Mouse (Mus musculus): ENCODE measurements at regions not wholly inside any gene's neighbourhood (a gene's known extent, or its start where the extent isn't known, plus 50 kb on each side); places are given as distances from the start of the nearest gene placed in this dataset.

DNA sequence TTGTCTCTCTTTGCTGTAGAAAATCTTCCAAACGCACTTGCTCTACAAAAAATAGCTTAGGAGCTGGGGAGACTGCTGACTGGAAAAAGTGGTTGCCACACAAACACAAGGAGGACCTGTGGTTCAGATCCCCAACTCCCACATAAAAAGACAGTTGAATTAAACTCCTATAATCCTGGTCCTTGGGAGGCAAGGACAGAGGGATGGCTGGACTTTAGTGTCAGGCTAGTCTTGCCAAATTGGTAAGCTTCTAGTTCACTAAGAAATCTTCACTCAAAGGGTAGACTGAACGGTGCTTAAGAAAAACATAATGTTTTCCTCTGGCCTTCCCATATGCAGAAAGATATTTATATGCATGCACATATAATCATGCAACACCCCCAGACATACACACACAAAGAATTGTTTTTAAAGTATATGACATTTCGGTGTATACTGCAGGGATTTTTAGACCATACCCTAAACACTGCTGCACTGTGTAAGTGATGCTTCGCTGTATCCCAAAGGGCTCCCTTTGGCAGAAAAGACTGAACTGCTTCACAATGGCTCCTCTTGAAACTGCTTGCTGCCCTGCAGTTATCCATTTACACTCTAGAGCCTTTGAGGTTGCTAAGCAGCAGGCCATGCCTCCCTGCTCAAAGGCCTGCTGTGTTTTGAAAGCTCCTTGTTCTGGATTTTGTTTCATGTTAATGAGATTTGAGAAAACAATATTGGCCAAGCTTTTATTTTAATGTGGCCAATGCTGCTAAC lies 1299.3 kb downstream of the Zfp704 start:
- no peak for DNase-seq (ENCODE audit: extremely low spot score in 1 of 2, low spot score in 2 of 2)
- intact Hi-C loops (cut with DNase I), result no loop called here
- no peak overlapping the region for H3K27ac ChIP-seq
- H3K4me3 ChIP-seq, result no peak overlapping the region
- no peak for TF ChIP-seq CTCF (IDR thresholded peaks at IDR 0.05)

DNA sequence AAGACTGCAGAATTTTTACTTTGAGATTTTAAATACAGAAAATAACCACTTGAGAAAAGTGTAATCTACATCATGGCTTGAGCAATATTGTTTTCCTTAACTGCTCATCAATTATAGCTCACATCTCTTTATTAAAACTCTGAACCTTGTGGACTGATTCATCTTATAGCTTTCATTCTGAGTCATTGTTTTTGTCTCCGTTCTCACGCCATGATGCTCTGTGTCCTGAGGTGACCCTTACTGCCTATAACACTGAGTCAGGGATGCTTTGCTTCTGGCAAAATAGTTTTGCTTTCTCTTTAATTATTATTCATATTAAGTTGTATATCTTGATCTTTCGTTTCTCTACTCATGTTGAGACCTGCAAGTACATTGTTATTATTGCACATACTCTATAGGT lies 1302.6 kb downstream of the Zfp704 start:
- H3K4me3 ChIP-seq, result no peak overlapping the region
- no peak for TF ChIP-seq CTCF (IDR thresholded peaks at IDR 0.05)
- no peak for DNase-seq (ENCODE audit: extremely low spot score in 1 of 2, low spot score in 2 of 2)
- intact Hi-C loops (cut with DNase I), result no loop called here
- no peak overlapping the region for H3K27ac ChIP-seq

DNA sequence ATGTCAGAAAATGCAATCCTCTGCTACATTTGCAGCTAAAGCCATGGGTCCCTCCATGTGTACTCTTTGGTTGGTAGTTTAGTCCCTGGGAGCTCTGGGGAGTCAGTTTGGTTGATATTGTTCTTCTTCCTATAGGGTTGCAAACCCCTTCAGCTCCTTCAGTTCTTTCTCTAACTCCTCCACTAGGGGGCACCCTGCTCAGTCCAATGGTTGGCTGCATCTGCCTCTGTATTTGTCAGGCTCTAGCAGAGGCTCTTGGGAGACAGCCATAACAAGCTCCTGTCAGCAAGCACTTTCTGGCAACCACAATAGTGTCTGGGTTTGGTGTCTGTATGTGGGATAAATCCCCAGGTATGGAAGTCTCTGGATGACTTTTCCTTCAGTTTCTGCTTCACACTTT lies 1305.1 kb downstream of the Zfp704 start:
- no peak for DNase-seq (ENCODE audit: extremely low spot score in 1 of 2, low spot score in 2 of 2)
- TF ChIP-seq CTCF (IDR thresholded peaks at IDR 0.05), result peak; percentile 34
- intact Hi-C loops (cut with DNase I), result no loop called here
- Histone ChIP-seq H3K27ac (no peak overlapping the region), H3K4me3 (no peak overlapping the region)

DNA sequence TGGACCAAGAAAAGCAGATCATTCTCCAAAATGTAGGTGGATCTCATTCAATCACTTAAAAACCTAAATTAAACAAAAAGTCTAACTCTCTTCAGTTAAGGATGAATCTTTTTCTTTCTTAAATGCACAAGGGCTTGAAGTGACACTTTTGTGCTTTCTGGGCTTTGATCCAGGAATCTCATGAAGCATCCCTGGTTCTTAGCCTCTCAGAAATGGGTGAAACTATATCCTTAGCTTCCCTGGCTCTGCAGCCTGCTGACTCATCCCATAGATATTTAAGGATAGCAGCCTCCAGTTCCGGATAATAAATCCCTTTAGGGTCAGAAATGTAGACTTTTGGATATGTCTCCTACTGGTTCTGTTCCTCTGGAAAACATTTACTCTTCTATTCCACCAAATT lies 1316.8 kb downstream of the Zfp704 start:
- TF ChIP-seq CTCF (IDR thresholded peaks at IDR 0.05), result no peak
- Histone ChIP-seq H3K4me3 (no peak overlapping the region), H3K27ac (no peak overlapping the region; the same call in 1 of the 2 replicates)
- intact Hi-C loops (cut with DNase I), result loop anchor here (5.0 kb wide), 1 partner anchor 219 kb away; no protein-coding TSS in a partner anchor
- peak; percentile 11 to 12 for DNase-seq (ENCODE audit: extremely low spot score in 1 of 2, low spot score in 2 of 2)

DNA sequence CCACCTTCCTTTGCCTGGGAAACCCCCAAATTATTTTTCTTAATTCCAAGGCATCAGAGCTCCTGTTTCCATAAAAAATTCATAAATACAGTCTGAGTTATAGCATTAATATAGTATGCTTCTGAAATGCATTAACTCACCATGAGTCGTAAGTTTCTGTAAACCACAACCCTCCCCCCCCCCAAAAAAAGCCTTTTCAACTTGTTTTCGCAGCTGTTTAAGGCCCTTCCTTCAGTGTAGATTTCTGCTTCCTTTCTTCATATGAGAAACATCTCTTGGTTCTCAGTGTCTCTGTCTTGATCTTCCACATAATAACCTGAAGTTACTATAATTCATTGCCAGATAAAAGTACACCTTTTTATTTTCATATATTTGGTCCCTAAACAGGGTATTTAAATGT lies 1320.3 kb downstream of the Zfp704 start:
- Histone ChIP-seq H3K27ac (no peak overlapping the region), H3K4me3 (no peak overlapping the region)
- no peak for TF ChIP-seq CTCF (IDR thresholded peaks at IDR 0.05)
- no peak for DNase-seq (ENCODE audit: extremely low spot score in 1 of 2, low spot score in 2 of 2)
- intact Hi-C loops (cut with DNase I), result no loop called here

DNA sequence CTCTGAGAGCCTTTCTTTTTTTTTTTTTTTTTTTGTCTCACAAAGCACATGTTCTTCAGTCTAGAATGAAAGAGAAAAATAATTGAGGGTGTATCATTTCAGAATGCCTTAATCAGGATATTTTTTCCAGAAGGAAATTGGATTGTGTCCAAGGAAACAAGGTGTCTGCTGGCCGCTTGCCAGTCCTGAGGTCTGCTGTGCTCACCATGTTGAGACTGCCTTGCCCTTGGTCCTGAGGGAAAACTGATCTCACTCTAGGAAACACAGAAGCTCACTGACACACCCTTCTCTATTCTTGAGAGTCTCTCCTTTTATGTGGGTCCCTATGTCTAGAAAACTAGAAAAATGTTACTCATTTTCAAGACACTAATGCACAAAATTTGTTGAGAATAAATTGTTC lies 1321.4 kb downstream of the Zfp704 start:
- intact Hi-C loops (cut with DNase I), result no loop called here
- DNase-seq (ENCODE audit: extremely low spot score in 1 of 2, low spot score in 2 of 2), result no peak
- TF ChIP-seq CTCF (IDR thresholded peaks at IDR 0.05), result no peak
- Histone ChIP-seq H3K4me3 (no peak overlapping the region), H3K27ac (no peak overlapping the region)

DNA sequence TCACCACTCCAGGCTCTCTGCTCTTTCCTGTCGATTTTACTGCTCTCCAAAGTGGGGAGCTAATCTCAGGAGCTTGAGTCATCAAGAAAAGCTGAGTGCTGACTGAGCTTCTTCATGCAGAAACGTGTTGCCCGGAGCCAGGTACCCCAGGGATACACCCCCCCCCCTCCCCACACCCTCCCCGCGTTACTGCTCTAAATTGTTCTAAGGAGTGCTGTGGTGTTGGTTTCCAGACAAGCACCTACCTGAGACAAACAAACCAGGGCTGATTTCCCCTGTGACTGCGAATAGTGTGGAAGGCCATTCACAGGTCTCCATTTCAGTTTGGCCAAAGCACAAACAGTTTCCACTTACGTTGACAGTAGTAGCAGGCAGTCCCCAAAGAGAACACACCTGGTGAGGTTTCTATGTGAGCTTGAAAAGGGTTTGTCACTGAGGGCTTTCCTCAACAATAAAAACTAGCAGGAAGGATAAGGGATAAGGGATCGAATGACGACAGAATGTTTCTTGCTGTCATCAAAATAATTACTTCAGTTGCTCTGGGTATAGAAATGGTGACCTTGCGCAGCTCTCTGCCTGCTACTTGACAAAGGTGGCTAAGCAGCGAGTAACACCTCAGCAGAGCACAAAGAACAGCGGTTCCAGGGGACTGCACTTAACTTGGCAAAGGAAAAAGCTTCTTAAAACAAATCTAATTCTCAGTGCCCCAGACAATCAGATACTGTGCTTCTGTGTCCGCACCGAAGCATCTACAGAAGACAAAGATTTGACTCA lies 1325.0 kb downstream of the Zfp704 start:
- Histone ChIP-seq H3K27ac (no peak overlapping the region), H3K4me3 (no peak overlapping the region)
- no peak for TF ChIP-seq CTCF (IDR thresholded peaks at IDR 0.05)
- intact Hi-C loops (cut with DNase I), result no loop called here
- DNase-seq (ENCODE audit: extremely low spot score in 1 of 2, low spot score in 2 of 2), result no peak

DNA sequence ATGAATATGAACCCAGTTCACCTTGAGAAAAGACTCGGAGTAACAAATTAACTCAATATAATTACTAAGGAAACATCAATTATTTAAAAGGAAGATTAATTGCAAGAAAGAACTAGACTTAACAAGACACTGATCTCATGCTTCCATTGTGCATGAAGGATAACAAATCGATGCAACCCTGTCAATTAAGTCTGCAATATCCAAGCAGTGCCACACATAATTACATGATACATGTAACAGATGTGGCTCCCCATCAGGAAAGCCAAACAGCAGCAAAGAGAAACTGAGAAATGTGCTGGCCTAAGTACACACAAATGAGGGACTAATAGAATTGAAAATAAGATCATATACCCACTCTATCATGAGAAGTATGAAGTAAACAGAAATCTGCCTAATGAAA lies 1327.5 kb downstream of the Zfp704 start:
- intact Hi-C loops (cut with DNase I), result no loop called here
- no peak for TF ChIP-seq CTCF (IDR thresholded peaks at IDR 0.05)

DNA sequence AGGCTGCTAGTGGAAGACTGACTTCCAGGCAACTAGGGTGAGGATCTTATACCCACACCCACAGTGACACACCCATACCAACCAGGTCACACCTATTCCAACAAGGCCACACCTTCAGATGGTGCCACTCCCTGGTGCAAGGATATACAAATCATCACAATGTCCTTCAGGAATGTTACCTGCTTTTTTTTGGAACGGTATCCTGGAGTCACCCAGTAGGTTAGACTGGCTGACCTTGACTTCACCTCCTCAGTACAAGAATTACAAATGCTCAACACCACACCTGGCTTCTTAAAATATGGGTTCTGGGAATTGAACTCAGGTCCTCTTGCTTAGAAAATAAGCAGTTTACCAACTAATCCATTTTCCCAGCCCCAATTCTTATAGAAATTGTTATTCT lies 1333.2 kb downstream of the Zfp704 start:
- no peak overlapping the region for H3K27ac ChIP-seq
- no peak for DNase-seq (ENCODE audit: extremely low spot score in 1 of 2, low spot score in 2 of 2)
- H3K4me3 ChIP-seq, result no peak overlapping the region
- no peak for TF ChIP-seq CTCF (IDR thresholded peaks at IDR 0.05)
- intact Hi-C loops (cut with DNase I), result no loop called here

More for the DNA sequence above, 1327.5 kb downstream of the Zfp704 start:
- DNase-seq (ENCODE audit: extremely low spot score in 1 of 2, low spot score in 2 of 2), result no peak
- no peak overlapping the region for H3K27ac ChIP-seq
- no peak overlapping the region for H3K4me3 ChIP-seq

DNA sequence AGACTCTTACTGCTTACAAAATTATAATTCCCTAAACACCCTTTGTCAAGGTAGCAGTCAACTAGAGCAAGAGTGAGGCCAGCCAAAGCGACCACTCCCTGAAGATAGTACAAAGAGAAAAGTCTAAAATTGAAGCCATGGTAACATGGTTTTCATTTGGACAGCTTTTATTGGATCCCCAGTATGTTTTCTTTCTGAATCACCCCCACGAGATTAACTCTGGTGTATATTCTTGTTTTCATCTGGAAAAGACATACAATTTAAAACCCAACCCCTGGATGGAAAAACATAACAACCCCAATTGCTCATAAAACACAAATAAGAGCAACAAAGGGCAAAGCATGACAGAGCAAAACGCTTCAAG lies 1339.0 kb downstream of the Zfp704 start:
- intact Hi-C loops (cut with DNase I), result no loop called here
- Histone ChIP-seq H3K27ac (no peak overlapping the region), H3K4me3 (no peak overlapping the region)
- TF ChIP-seq CTCF (IDR thresholded peaks at IDR 0.05), result no peak
- no peak for DNase-seq (ENCODE audit: extremely low spot score in 1 of 2, low spot score in 2 of 2)

DNA sequence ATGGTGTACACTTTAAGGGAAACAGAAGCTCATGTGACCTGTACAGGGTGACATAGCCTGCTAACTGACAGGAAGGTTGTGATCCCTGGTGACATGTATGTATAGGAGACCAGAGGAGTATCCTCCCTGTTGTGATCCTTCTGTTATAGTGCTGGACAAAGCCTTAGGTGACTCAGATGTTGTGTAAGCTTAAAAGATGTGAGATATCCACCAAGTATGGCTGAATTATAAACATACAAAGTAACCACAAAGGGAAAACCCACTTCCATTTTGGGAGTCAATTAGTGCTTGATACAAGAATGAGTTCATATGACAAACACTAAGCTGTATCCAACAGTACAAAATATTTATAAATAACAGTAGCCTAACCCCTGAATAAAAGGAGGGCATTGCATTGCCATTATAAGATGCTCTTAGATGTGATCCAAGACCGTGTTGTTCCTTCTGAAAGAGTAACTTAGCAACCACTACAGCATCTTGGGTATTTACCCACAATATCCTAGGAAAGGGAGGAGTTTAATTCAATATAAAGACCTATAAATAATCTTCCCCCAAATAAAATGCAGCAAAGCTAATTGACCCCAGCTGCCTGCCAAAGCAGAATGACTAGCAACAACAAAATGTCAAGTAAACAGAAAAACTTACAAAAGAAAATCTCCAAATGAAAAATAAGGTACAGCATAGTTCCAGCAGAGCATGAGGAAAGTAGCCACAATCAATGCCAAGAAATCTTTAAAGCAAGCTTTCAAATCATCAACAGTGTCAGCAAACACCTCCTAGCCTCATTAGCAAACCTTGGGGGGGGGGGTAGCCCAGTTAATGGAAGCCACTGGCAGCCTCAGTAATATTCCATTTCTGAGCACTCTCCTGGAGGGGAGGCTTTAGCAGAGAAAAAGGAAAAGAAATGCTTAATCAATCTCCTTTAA lies 1339.6 kb downstream of the Zfp704 start:
- DNase-seq (ENCODE audit: extremely low spot score in 1 of 2, low spot score in 2 of 2), result no peak
- Histone ChIP-seq H3K4me3 (no peak overlapping the region), H3K27ac (no peak overlapping the region)
- intact Hi-C loops (cut with DNase I), result no loop called here
- no peak for TF ChIP-seq CTCF (IDR thresholded peaks at IDR 0.05)

DNA sequence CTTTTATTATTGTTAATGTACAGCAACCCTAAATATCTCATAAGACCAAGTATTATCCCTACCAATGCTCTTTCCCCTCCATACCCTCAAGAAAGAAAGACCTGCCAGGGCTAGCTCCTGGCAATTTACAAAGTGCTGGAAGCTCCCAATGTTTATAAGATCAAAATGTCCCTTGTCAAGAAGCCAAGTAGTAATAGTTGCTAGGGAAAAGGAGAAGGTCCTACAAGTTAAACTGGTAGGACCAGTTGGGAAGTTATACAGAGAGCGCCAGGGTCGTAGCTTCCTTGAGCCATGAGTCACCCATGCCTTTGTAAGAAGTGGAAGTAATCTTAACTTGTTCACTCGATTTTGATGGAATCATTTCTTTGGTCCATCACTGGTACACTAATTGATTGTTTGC lies 1344.1 kb downstream of the Zfp704 start:
- H3K4me3 ChIP-seq, result no peak overlapping the region
- no peak for TF ChIP-seq CTCF (IDR thresholded peaks at IDR 0.05)
- intact Hi-C loops (cut with DNase I), result no loop called here
- no peak overlapping the region for H3K27ac ChIP-seq
- no peak for DNase-seq (ENCODE audit: extremely low spot score in 1 of 2, low spot score in 2 of 2)
